Mouse (Mus musculus) midbrain, embryonic 16.5 days (tissue): Measurements from ENCODE around the gene Vmn2r56. TPM values are rescaled to one million over a fixed set of nuclear protein-coding genes. Genes with fewer than 3 reads are reported as not detected.

Experiments
- polyA plus RNA-seq: library from polyadenylated mRNA; unstranded; fragments of >200 nt; fragmentation: Nextera tagmentation; extraction: Ambion mirVana; gene quantifications from 2 replicates; pipeline ENCODE4 v1.2.1, GENCODE M21; 2015

Vmn2r56 gene
- polyA plus RNA-seq, 1 experiment from 2014 or later: not detected

Other genes with a start within 250 kb of the Vmn2r56 start
- not detected in 2 replicates for gene 2900092C05Rik, start 222.5 kb downstream of the Vmn2r56 start, polyA plus RNA-seq
- gene Vmn2r53, start 126.2 kb downstream of the Vmn2r56 start, polyA plus RNA-seq: 0.01 TPM in 1 of 2 replicates, not detected in the other
- not detected in 2 replicates for gene Vmn2r54, start 94.7 kb downstream of the Vmn2r56 start, polyA plus RNA-seq
- not detected in 2 replicates for gene Vmn2r55, start 50.0 kb downstream of the Vmn2r56 start, polyA plus RNA-seq
- 39.1 and 44.4 TPM in 2 replicates for gene Zscan18, start 68.6 kb upstream of the Vmn2r56 start, polyA plus RNA-seq
- 32.6 and 33.9 TPM in 2 replicates for gene Zfp329, start 83.9 kb upstream of the Vmn2r56 start, polyA plus RNA-seq
- 30.1 and 30.6 TPM in 2 replicates for gene Zfp110, start 99.8 kb upstream of the Vmn2r56 start, polyA plus RNA-seq
- gene Zfp128, start 146.2 kb upstream of the Vmn2r56 start, polyA plus RNA-seq: 8.2 and 8.7 TPM in 2 replicates
- gene Zscan22, start 162.8 kb upstream of the Vmn2r56 start, polyA plus RNA-seq: 11.1 and 11.5 TPM in 2 replicates
- gene Rps5, start 187.3 kb upstream of the Vmn2r56 start, polyA plus RNA-seq: 512 and 515 TPM in 2 replicates
- gene Rnf225, start 192.4 kb upstream of the Vmn2r56 start, polyA plus RNA-seq: 0.98 and 1.2 TPM in 2 replicates
- 14.5 and 14.9 TPM in 2 replicates for gene Zfp324, start 230.8 kb upstream of the Vmn2r56 start, polyA plus RNA-seq
- gene Zfp446, start 242.8 kb upstream of the Vmn2r56 start, polyA plus RNA-seq: 13.1 and 13.8 TPM in 2 replicates